Mouse (Mus musculus) T-helper 1 cell (primary cell): Measurements from ENCODE around the gene Gltpd2.

Experiments used
- in situ Hi-C: fragments of 300-600 bp; cut with MboI, MseI; formaldehyde crosslinking; loops from one replicate; pipeline ENCODE4 v1.15.1; 2025; ENCODE audit warnings: high pct_unique_total_duplicates

Gene Gltpd2

DNA sequence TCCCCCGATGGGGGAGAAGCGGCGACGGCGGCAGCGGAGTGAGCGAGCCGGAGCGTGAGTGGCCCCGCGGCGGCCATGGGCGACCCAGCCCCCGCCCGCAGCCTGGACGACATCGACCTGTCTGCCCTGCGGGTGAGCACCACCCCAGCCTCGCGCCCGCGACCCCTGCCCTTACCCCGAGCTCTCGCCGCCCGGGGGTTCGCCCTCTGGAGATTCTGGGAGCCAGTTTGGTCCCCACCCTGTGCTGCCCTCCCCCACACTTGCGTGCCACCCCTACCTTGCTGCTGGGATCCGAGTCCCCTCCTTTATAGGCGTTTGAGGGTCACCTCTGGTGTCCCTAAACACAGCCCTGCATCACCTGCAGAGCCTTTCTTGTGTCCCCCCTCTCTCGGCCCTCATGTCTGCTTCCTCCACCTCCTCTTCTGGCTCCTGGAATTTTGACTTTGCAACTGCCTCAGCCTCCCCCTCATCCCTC, 44.0 kb downstream of the Gltpd2 start:
- in situ Hi-C loops, result no loop called here

DNA sequence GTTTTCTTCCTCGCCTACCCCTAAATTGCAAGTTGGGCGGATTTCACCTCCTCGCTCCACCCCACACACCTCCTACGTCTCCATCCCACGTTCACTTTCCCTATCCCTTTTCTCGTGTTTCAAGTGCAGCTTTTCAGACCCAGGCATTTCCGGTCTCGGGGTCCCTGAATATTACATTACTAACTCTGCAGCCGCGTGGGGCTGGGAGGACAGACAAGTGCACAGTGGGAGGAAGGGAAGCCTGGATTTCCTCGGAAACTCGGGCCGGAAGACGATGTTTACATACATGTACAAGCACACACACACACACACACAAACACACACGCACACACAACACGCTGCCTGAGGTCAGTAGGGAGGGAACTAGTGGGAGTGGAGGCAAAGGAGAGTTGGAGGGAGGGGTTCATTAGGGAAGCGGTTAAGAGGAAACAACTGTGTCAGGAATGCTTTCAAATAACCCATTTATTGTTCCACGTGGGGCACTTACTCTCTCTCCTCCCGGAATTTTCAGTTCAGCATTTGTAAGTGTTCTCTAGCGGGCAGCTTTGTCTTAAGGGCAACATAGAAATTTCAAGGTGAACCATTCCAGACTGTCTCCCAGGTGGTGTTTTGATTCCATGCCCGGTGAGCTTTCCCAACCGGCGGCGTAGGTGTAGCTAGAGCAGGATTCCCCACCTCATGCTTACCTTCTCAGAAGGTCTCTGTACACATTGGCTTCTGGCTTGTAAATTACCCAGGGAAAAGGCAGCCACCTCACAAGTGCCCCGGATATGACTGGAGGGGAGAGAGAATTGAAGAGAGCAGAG, 44.7 kb downstream of the Gltpd2 start:
- in situ Hi-C loops, result no loop called here

DNA sequence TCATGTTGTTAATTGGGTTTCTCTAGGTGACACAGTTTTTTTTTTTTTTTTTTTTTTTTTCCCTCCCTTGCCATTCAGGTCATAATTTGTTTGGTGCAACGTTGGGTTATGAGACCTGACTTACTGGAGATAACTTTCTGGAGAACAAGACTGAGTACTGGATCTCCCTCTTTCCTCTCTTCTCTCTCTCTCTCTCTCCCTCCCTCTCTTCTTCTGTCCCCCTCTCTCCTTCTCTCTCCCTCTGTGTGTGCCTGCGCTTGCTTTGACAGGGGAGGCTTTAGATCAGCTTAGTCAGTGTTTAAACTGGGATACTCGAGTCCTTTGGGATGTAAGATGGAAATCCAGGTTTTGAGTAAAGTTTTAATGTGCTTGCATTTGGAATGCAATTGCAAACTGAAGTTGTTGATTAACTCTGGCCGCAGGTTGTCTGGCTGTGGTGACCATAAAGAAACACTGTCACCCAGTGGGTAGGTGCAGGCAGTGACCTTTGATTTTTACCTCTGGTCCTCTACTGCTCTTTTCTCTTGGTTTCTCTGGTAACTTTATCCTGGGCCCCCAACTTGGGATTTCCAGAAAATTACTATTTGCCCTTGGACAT, 45.4 kb downstream of the Gltpd2 start:
- in situ Hi-C loops, result no loop called here

DNA sequence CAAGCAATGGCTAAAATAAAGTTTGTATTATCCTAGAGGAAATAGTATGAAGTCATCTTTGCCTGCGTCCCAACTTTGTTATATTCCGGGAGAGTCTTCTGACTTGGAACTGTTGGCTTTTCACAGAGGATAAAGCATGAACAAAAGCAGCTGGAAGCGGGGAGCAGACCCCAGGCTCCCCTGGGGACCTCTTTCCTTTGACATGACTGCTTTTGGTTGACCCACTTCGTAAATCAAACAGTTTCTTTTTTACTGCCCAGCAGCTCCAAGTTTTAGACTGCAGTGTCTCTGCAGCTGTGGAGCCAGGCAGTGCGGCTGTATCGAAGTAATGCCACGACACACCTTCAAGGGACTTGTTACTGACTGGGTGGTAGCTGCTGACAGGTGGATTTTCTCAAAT, 47.6 kb downstream of the Gltpd2 start:
- in situ Hi-C loops, result no loop called here
